Mouse (Mus musculus): ENCODE data around the gene Resp18.

The Resp18 gene

GRCm38 (mm10) chr1:75278228-75278627, at the start of gene Resp18:
Gene Resp18, minus strand, starts transcription at chr1:75278415.
- DNase-seq (ENCODE audit: low spot score), result no peak

GRCm38 (mm10) chr1:75327461-75327860, 49.2 kb upstream of the Resp18 start:
- no peak for DNase-seq (ENCODE audit: low spot score)

DNA sequence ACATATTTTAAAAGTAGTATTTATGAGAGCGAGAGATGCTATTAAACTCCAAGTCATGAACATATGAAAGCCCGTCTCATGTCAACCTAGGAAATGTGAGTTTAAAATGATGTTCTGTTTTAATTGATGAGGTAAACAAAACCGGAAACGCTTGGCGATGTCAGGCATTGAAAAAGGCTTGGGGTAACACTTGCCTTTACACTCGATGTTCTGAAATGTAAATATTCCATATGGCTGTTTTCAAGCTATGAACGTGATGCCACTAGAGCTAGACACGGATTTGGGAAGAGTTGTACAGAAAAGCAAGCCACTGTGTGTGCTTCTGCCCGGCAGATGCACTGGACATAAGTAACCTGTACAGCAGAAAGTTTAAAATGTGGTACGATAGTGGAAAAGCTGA, 41.0 kb upstream of the Resp18 start:
- DNase-seq (ENCODE audit: low spot score), result no peak

DNA sequence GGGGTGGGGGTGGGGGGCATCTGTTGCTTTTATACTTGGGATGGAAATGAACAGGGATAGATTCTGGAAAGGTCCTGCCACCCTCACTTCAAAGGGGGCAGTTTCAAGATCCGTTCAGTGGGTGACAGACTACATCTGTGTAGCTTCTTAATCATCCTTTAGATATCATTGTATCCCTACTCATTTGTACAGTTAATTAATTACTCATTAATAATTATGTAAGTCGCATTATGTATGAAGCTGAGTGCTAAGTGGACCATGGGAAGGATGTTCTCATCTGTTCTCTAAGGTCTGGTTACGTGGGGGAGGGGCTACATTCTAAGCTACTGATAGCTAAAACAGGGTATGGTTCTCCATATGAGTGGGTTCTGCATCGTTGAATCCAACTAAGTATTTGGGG, 40.5 kb upstream of the Resp18 start:
- no peak for DNase-seq (ENCODE audit: low spot score)

GRCm38 (mm10) chr1:75318301-75318700, 40.1 kb upstream of the Resp18 start:
- DNase-seq (ENCODE audit: low spot score), result no peak

- DNase-seq (ENCODE audit: low spot score), result peak; percentile 100
Measured at GRCm38 (mm10) chr1:75317241-75318201, 39.3 kb upstream of the Resp18 start, which contains the start of gene Dnpep. Gene Dnpep, minus strand, starts transcription at chr1:75317990.

DNA sequence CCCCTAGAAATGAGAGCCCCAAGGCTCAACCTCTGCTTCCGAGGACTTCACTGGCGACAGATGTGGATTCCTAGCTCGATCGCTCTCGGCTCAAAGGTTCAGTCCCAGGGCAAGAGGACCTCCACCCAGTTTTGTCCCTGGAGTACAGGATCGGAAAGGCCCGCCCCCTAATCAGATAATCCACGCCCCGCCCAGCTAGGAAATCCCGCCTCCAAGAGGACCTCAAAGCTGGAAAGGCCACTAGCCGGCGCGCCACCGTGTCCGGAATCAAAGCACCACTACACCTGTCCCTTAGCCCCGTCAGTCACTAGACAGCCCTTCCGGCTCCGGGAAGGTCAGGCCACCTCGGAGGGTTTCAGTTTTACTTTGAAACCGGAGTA, 38.6 kb upstream of the Resp18 start:
- DNase-seq (ENCODE audit: low spot score), result peak; percentile 93

DNA sequence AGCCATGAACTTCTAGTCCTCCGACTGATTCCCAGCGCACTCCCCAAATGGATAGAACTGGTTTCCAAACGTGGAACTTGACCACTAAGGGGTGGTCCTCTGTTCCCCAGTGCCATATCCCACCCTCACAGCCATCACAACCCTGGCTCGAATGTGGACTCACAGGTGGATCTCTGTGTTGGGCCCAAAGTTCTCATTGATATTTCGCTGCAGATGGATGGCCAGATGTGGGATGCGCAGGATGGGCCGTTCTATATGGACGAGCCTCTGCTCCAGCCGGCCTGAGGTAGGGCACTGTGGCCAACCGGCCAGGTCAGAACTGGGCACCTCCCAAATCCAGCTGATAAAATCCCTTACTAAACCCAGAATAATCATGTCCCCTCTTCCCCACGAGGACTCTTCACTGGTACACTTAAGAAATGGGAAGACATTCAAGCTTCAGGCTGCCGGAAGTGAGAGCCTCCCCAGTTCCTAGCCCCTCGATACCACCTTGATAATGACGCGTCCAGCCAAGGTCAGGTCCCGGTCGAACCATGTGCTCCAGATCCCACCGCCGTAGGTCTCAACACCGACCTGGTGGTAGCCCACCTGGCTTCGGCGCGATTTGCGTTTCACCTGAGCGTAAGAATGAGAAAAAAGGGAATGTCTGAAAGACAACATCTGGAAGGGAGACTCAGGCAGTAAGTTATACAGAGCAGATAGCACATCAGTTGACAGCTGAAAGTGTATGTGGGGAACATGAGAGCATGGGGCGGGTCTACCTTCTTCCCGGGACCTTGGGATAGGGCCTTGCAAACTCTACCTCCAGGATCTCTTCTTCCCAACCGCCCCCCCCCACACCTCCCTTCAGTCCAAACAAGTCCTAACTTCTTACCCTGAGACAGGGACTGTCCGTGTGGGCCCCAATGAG, 37.5 kb upstream of the Resp18 start:
- no peak for DNase-seq (ENCODE audit: low spot score)

- DNase-seq (ENCODE audit: low spot score), result no peak
Measured at GRCm38 (mm10) chr1:75315011-75315410, 36.8 kb upstream of the Resp18 start.

DNA sequence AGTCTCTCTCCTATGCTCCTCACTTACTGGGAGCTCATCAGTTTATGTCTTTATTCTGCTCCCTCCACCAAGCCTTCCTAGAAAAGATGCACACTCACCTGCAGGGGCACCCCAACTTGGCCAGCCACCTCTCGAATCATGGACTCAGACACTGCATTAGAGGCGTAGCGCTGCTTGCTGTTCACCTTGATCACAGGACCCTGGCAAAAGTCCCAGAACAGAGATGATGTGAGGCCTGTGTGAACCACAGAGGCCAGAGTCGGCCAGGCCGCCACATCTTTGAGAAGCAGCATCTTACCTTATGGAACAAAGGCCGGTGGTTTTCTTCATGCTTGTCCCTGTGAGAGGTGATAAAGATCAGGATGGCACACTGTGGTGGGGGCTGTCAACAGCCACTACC, 33.5 kb upstream of the Resp18 start:
- no peak for DNase-seq (ENCODE audit: low spot score)

- DNase-seq (ENCODE audit: low spot score), result peak; percentile 57
Measured at GRCm38 (mm10) chr1:75304662-75305061, 26.4 kb upstream of the Resp18 start.

GRCm38 (mm10) chr1:75294294-75294693, 16.1 kb upstream of the Resp18 start:
- no peak for DNase-seq (ENCODE audit: low spot score)

- no peak for DNase-seq (ENCODE audit: low spot score)
Measured at GRCm38 (mm10) chr1:75293331-75293701, 15.1 kb upstream of the Resp18 start.

DNA sequence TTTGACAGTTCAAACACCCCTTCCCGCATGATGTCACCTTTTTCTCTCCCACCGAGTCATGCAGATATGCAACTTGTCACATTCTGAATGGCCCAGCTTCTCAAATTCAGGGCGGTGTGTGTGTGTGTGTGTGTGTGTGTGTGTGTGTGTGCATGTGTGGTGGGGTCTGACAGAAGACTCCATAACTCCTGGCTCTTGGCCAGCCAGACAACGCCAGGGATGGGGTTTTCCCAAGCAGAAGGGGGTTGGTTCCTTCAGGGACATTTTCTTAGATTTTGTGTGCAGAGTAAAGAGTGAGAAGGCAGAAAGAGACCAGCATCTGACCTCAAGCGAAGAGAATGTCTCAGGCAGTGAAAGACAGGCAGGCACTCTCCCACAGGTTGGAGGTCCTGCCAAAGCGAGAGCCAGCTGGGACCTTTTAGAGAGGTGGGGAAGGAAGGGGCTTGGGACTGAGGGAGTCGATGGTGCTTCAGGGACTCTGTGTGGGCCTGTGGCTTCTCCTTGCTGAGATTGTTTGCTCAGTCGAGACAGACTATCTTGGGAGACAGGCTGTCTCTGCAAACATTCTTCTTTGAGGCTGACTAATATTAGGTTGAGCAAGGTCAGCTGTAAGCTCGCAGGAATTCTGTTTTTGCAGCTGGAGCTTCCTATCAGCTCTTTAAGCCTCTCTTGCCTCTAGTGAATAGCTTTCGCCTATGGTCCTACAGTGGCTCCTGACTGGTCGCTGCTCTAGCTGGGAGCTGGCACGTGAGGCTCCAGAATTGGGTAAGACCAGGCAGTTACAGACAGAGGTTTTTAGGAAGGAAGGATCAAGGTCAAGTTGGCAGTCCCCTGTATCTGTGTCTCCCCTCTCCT, 14.5 kb upstream of the Resp18 start:
- DNase-seq (ENCODE audit: low spot score), result no peak

DNA sequence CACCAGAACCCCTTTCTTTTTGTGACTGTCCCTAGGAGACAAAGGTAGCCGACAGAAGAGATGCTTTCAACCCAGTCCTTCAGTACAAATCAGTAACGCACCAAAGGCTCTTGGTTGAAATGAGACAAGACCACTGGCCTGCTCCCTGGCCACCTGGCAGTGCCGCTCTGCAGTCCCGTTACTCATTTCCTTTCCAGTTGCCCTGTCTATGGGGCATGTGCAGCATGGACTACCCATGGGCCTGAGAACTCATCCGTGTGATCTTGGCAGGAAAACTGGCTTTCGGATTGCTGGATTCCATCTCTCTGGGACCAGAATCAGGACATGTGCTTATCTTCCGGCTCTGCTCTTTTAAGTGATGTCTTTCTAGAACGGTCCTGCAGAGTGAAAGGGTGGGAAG, 13.1 kb upstream of the Resp18 start:
- no peak for DNase-seq (ENCODE audit: low spot score)

DNA sequence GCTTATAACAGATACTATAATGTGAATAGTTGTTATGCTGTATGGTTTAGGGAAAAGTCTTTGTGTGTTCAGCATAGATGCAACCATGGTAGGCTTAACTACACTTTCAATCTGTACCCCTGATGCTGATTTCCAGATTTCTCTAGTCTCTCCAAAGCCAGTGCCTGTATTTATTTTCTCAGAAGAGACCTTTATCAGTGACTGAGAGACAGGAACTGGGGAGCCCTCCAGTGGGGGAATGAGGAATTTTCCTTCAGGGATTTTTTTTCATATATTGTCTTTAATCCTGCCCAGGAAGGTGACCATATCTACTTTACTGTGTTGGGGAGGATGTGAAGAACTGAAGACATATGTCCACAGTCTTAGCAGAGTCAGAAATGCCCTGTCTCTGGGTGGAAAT, 12.4 kb upstream of the Resp18 start:
- no peak for DNase-seq (ENCODE audit: low spot score)

DNA sequence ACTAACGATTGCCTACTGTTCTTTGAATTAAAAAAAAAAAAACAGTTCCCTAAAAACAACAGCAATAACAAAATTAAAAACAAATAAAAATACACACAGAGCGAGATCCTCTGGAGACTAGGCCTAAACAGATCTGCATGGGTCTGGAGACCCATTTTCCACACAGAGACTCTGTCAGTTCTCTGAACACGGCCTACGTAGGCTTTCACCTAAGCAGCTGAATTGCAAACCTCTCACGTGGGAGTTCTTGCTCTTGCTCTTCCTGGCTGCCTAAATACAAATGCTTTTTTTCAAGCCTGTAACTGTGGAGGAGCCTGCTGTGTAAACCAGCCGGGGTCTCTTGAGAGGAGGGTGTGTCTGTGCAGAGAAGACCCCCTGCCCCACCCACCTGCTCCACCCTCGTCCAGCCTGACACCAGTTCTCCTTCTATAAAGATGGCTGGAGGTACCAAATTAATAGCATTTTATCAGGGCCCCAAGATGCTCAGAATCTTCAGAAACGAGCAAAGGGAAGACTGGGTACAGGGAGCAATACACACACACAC, 11.7 kb upstream of the Resp18 start:
- DNase-seq (ENCODE audit: low spot score), result no peak

GRCm38 (mm10) chr1:75289376-75289775, 11.2 kb upstream of the Resp18 start:
- DNase-seq (ENCODE audit: low spot score), result no peak

DNA sequence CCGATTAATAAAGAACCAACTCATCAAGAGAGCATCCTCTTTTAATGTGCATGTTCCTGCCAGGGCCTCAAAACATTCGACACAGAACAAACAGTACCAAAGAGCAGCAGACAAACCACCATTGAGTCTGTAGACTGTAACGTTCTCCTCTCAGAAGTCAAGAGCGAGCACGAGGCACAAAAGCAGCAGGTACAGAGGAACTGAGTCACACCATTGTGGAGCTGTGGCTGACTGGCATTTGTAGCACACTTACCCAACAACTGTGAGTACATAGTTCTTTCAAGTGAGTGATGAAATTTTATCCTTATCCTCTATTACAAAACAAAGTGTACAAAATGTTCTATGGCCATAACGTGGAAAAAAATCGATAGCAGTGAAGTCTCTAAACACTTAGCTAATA, 6.7 kb upstream of the Resp18 start:
- DNase-seq (ENCODE audit: low spot score), result no peak

- no peak for DNase-seq (ENCODE audit: low spot score)
Measured at GRCm38 (mm10) chr1:75283017-75283416, 4.8 kb upstream of the Resp18 start.
